Mouse (Mus musculus) embryo, embryonic 11 days (tissue): ENCODE measurements around the gene Neo1.

Experiments used
- DNase-seq: peaks from one replicate; pipeline ENCODE4 v3.0.0-alpha.2; 2015

Neo1 gene

GRCm38 (mm10) chr9:59036159-59036731 lies at the start of gene Neo1:
Gene Neo1, minus strand, starts transcription at chr9:59036441.
- peak; percentile 96 for DNase-seq

GRCm38 (mm10) chr9:59075632-59076031 lies 39.4 kb upstream of the Neo1 start:
- DNase-seq = no peak

- no peak for DNase-seq
Measured at GRCm38 (mm10) chr9:59073887-59074286, 37.6 kb upstream of the Neo1 start.

- DNase-seq = peak; percentile 79
Measured at GRCm38 (mm10) chr9:59072076-59072777, 36.0 kb upstream of the Neo1 start.

- peak; percentile 39 for DNase-seq
Measured at GRCm38 (mm10) chr9:59071220-59071977, 35.2 kb upstream of the Neo1 start.

- no peak for DNase-seq
Measured at GRCm38 (mm10) chr9:59070216-59070615, 34.0 kb upstream of the Neo1 start.

- no peak for DNase-seq
Measured at GRCm38 (mm10) chr9:59065616-59066301, 29.5 kb upstream of the Neo1 start.

- no peak for DNase-seq
Measured at GRCm38 (mm10) chr9:59062409-59062808, 26.2 kb upstream of the Neo1 start.

- DNase-seq = no peak
Measured at GRCm38 (mm10) chr9:59060026-59060605, 23.9 kb upstream of the Neo1 start.

GRCm38 (mm10) chr9:59059158-59059557 lies 22.9 kb upstream of the Neo1 start:
- no peak for DNase-seq

- no peak for DNase-seq
Measured at GRCm38 (mm10) chr9:59058060-59058459, 21.8 kb upstream of the Neo1 start.

- no peak for DNase-seq
Measured at GRCm38 (mm10) chr9:59056281-59056680, 20.0 kb upstream of the Neo1 start.

GRCm38 (mm10) chr9:59041805-59042204 lies 5.6 kb upstream of the Neo1 start:
- no peak for DNase-seq

- peak; percentile 76 for DNase-seq
Measured at GRCm38 (mm10) chr9:59036732-59037341, 596 bp upstream of the Neo1 start.

GRCm38 (mm10) chr9:59035342-59036158 lies 691 bp downstream of the Neo1 start:
- peak; percentile 76 for DNase-seq

GRCm38 (mm10) chr9:59034836-59035235 lies 1.4 kb downstream of the Neo1 start:
- DNase-seq = no peak

- DNase-seq = no peak
Measured at GRCm38 (mm10) chr9:59033492-59033891, 2.7 kb downstream of the Neo1 start.

- DNase-seq = no peak
Measured at GRCm38 (mm10) chr9:59024245-59024844, 11.9 kb downstream of the Neo1 start.

- DNase-seq = no peak
Measured at GRCm38 (mm10) chr9:59016060-59016719, 20.1 kb downstream of the Neo1 start.

GRCm38 (mm10) chr9:59013365-59013764 lies 22.9 kb downstream of the Neo1 start:
- peak; percentile 78 for DNase-seq
